Mouse (Mus musculus) lung, embryonic 15.5 days (tissue): Measurements from ENCODE around the gene Plekhh1. TPM values are rescaled to one million over a fixed set of nuclear protein-coding genes. Genes with fewer than 3 reads are reported as not detected.

Source experiments
- ATAC-seq: fragments of 200-750 bp; cut with Nextera tagmentation; 2 replicates; pipeline ENCODE4 v1.8.0; 2017; ENCODE audit warnings: moderate number of reproducible peaks, borderline replicate concordance; ENCODE audit not compliant: low FRiP score, low TSS enrichment; ENCODE audit errors: extremely low read depth
- H3K27ac ChIP-seq: fragments of 300-500 bp; sonication (generic); 2 replicates; pipeline ENCODE4 v1.5.1; 2015; ENCODE audit warnings: moderate library complexity, mild to moderate bottlenecking, inconsistent platforms
- H3K27me3 ChIP-seq: fragments of 300-500 bp; sonication (generic); 2 replicates; pipeline ENCODE4 v1.6.1; 2015; ENCODE audit warnings: inconsistent platforms
- H3K36me3 ChIP-seq: fragments of 300-500 bp; sonication (generic); 2 replicates; pipeline ENCODE4 v1.6.1; 2015; ENCODE audit warnings: inconsistent platforms
- H3K4me1 ChIP-seq: fragments of 300-500 bp; sonication (generic); 2 replicates; pipeline ENCODE4 v1.6.1; 2015; ENCODE audit warnings: inconsistent platforms
- H3K4me2 ChIP-seq: fragments of 300-500 bp; sonication (generic); 2 replicates; pipeline ENCODE4 v1.6.1; 2015; ENCODE audit warnings: inconsistent platforms, mild to moderate bottlenecking, moderate library complexity
- H3K4me3 ChIP-seq: fragments of 300-500 bp; sonication (generic); 2 replicates; pipeline ENCODE4 v1.5.1; 2015; ENCODE audit warnings: mild to moderate bottlenecking, inconsistent platforms
- H3K9ac ChIP-seq: fragments of 300-500 bp; sonication (generic); 2 replicates; pipeline ENCODE4 v1.6.1; 2015; ENCODE audit warnings: inconsistent platforms
- H3K9me3 ChIP-seq: fragments of 300-500 bp; sonication (generic); 2 replicates; pipeline ENCODE4 v1.6.1; 2016; ENCODE audit warnings: inconsistent platforms
- WGBS: fragments of 180-500 bp; shearing (Covaris S2); methylation state at CpG from one replicate; pipeline ENCODE4 v1.1.7; 2015; 5-methylcytosine and 5-hydroxymethylcytosine counted together
- polyA plus RNA-seq: library from polyadenylated mRNA; unstranded; fragments of >200 nt; fragmentation: Nextera tagmentation; extraction: Ambion mirVana; gene quantifications from 2 replicates; pipeline ENCODE4 v1.2.1, GENCODE M21; 2015

The Plekhh1 gene
- polyA plus RNA-seq, result 3.3 and 3.4 TPM in 2 replicates

GRCm38 (mm10) chr12:79028911-79029861 is at the start of gene Plekhh1:
TSS of gene Plekhh1 (plus strand) at chr12:79029163.
- Histone ChIP-seq H3K9ac (peak within 1 kb of the TSS; percentile 77), H3K27me3 (no peaks in the 10 kb centered on the region), H3K36me3 (no peaks in the 10 kb centered on the region), H3K4me3 (peak within 1 kb of the TSS; percentile 83), H3K4me2 (peak within 1 kb of the TSS; percentile 97), H3K27ac (peak within 1 kb of the TSS; percentile 63; the same call in 1 of the 2 replicates), H3K4me1 (peaks cover 4% of the 10 kb centered on the region), H3K9me3 (no peaks in the 10 kb centered on the region)
- under 1% methylated on average over 77 of the region's 80 CpGs for WGBS
- ATAC-seq, result peak; percentile 93

- no peaks in the 10 kb centered on the region for H3K27me3 ChIP-seq
- H3K27ac ChIP-seq, result no peak overlapping the region
- WGBS, result 64% methylated on average over 5 of the region's 5 CpGs
- H3K4me1 ChIP-seq, result peaks cover 10% of the 10 kb centered on the region; the same call in 1 of the 2 replicates
- no peaks in the 10 kb centered on the region for H3K36me3 ChIP-seq
- no peak overlapping the region for H3K4me3 ChIP-seq
- H3K9ac ChIP-seq, result no peak overlapping the region
- H3K4me2 ChIP-seq, result peak overlapping the region; percentile 10; the same call in 1 of the 2 replicates
- no peak for ATAC-seq
- H3K9me3 ChIP-seq, result no peaks in the 10 kb centered on the region
Measured at GRCm38 (mm10) chr12:78980683-78981091, 48.3 kb upstream of the Plekhh1 start.

GRCm38 (mm10) chr12:78981131-78981530 is 47.8 kb upstream of the Plekhh1 start:
- peak overlapping the region; percentile 10; the same call in 1 of the 2 replicates for H3K4me2 ChIP-seq
- no peaks in the 10 kb centered on the region for H3K36me3 ChIP-seq
- no peak overlapping the region for H3K9ac ChIP-seq
- no peak overlapping the region for H3K4me3 ChIP-seq
- H3K4me1 ChIP-seq, result peaks cover 10% of the 10 kb centered on the region; the same call in 1 of the 2 replicates
- no peak overlapping the region for H3K27ac ChIP-seq
- no peaks in the 10 kb centered on the region for H3K9me3 ChIP-seq
- WGBS, result 86% methylated on average over 2 of the region's 2 CpGs
- H3K27me3 ChIP-seq, result no peaks in the 10 kb centered on the region
- no peak for ATAC-seq

- no peaks in the 10 kb centered on the region for H3K36me3 ChIP-seq
- no peak for ATAC-seq
- H3K9ac ChIP-seq, result no peak overlapping the region
- no peaks in the 10 kb centered on the region for H3K27me3 ChIP-seq
- H3K4me3 ChIP-seq, result no peak overlapping the region
- peaks cover 10% of the 10 kb centered on the region; the same call in 1 of the 2 replicates for H3K4me1 ChIP-seq
- 46% methylated on average over 9 of the region's 9 CpGs for WGBS
- no peaks in the 10 kb centered on the region for H3K9me3 ChIP-seq
- H3K4me2 ChIP-seq, result no peak overlapping the region
- H3K27ac ChIP-seq, result no peak overlapping the region; the same call in 1 of the 2 replicates
Measured at GRCm38 (mm10) chr12:78981938-78982825, 46.8 kb upstream of the Plekhh1 start.

GRCm38 (mm10) chr12:78983296-78984034 is 45.5 kb upstream of the Plekhh1 start:
- no peak overlapping the region for H3K9ac ChIP-seq
- peaks cover 10% of the 10 kb centered on the region; the same call in 1 of the 2 replicates for H3K4me1 ChIP-seq
- H3K36me3 ChIP-seq, result no peaks in the 10 kb centered on the region
- no peak overlapping the region for H3K4me2 ChIP-seq
- ATAC-seq, result peak; percentile 80
- H3K27me3 ChIP-seq, result no peaks in the 10 kb centered on the region
- peak overlapping the region; percentile 52 for H3K27ac ChIP-seq
- H3K4me3 ChIP-seq, result no peak overlapping the region
- H3K9me3 ChIP-seq, result no peaks in the 10 kb centered on the region
- WGBS, result 40% methylated on average over 9 of the region's 9 CpGs

- peak overlapping the region; percentile 50 for H3K27ac ChIP-seq
- H3K4me1 ChIP-seq, result peaks cover 10% of the 10 kb centered on the region; the same call in 1 of the 2 replicates
- H3K4me2 ChIP-seq, result no peak overlapping the region
- peak; percentile 11; the same call in 1 of the 2 replicates for ATAC-seq
- no peaks in the 10 kb centered on the region for H3K36me3 ChIP-seq
- H3K4me3 ChIP-seq, result no peak overlapping the region
- no peaks in the 10 kb centered on the region for H3K27me3 ChIP-seq
- WGBS, result 38% methylated on average over 3 of the region's 3 CpGs
- no peak overlapping the region for H3K9ac ChIP-seq
- no peaks in the 10 kb centered on the region for H3K9me3 ChIP-seq
Measured at GRCm38 (mm10) chr12:78984035-78984432, 44.9 kb upstream of the Plekhh1 start.

- peaks cover 7% of the 10 kb centered on the region; the same call in 1 of the 2 replicates for H3K4me1 ChIP-seq
- WGBS, result 58% methylated on average over 9 of the region's 9 CpGs
- H3K9ac ChIP-seq, result no peak overlapping the region
- no peaks in the 10 kb centered on the region for H3K9me3 ChIP-seq
- no peaks in the 10 kb centered on the region for H3K36me3 ChIP-seq
- no peaks in the 10 kb centered on the region for H3K27me3 ChIP-seq
- ATAC-seq, result no peak
- no peak overlapping the region for H3K27ac ChIP-seq
- H3K4me3 ChIP-seq, result no peak overlapping the region
- no peak overlapping the region for H3K4me2 ChIP-seq
Measured at GRCm38 (mm10) chr12:78987581-78988081, 41.3 kb upstream of the Plekhh1 start.

- H3K4me3 ChIP-seq, result no peak overlapping the region
- no peak overlapping the region for H3K9ac ChIP-seq
- no peak overlapping the region for H3K4me2 ChIP-seq
- H3K36me3 ChIP-seq, result no peaks in the 10 kb centered on the region
- no peak overlapping the region for H3K27ac ChIP-seq
- no peak for ATAC-seq
- no peaks in the 10 kb centered on the region for H3K4me1 ChIP-seq
- no peaks in the 10 kb centered on the region for H3K9me3 ChIP-seq
- H3K27me3 ChIP-seq, result no peaks in the 10 kb centered on the region
- WGBS, result 85% methylated on average over 4 of the region's 4 CpGs
Measured at GRCm38 (mm10) chr12:78996271-78996670, 32.7 kb upstream of the Plekhh1 start.

- ATAC-seq, result no peak
- WGBS, result 47% methylated on average over 6 of the region's 7 CpGs
- no peak overlapping the region for H3K4me3 ChIP-seq
Measured at GRCm38 (mm10) chr12:78996711-78997110, 32.3 kb upstream of the Plekhh1 start.

GRCm38 (mm10) chr12:79002406-79002805 is 26.6 kb upstream of the Plekhh1 start:
- Histone ChIP-seq H3K27me3 (peaks cover 15% of the 10 kb centered on the region), H3K4me2 (no peak overlapping the region), H3K27ac (no peak overlapping the region), H3K36me3 (no peaks in the 10 kb centered on the region), H3K4me1 (peaks cover 8% of the 10 kb centered on the region), H3K9me3 (no peaks in the 10 kb centered on the region), H3K9ac (no peak overlapping the region), H3K4me3 (no peak overlapping the region)
- no peak for ATAC-seq
- WGBS, result 80% methylated on average over 5 of the region's 5 CpGs

More at GRCm38 (mm10) chr12:78996711-78997110, 32.3 kb upstream of the Plekhh1 start:
- no peak overlapping the region for H3K4me2 ChIP-seq
- H3K27me3 ChIP-seq, result no peaks in the 10 kb centered on the region
- no peak overlapping the region for H3K9ac ChIP-seq
- no peak overlapping the region for H3K27ac ChIP-seq
- H3K9me3 ChIP-seq, result no peaks in the 10 kb centered on the region
- H3K36me3 ChIP-seq, result no peaks in the 10 kb centered on the region
- H3K4me1 ChIP-seq, result no peaks in the 10 kb centered on the region

GRCm38 (mm10) chr12:79002978-79003377 is 26.0 kb upstream of the Plekhh1 start:
- Histone ChIP-seq H3K36me3 (no peaks in the 10 kb centered on the region), H3K4me3 (no peak overlapping the region), H3K9me3 (no peaks in the 10 kb centered on the region), H3K9ac (no peak overlapping the region), H3K27me3 (peaks cover 15% of the 10 kb centered on the region), H3K4me1 (peaks cover 10% of the 10 kb centered on the region), H3K27ac (no peak overlapping the region), H3K4me2 (no peak overlapping the region)
- no peak for ATAC-seq
- 81% methylated on average over 3 of the region's 3 CpGs for WGBS
